Mouse (Mus musculus) mature B cell (primary cell): ENCODE measurements around the gene Creb5.

Experiments
- in situ Hi-C: fragments of 300-500 bp; cut with MboI; formaldehyde crosslinking; loops from 2 replicates; pipeline ENCODE4 v1.14.3; 2019

Creb5 gene

GRCm38 (mm10) chr6:53287038-53287561 is at the start of gene Creb5:
Gene Creb5 (plus strand): TSS chr6:53287270.
- in situ Hi-C loops = no loop called here

- in situ Hi-C loops = no loop called here
These were observed 27.2 kb upstream of the Creb5 start for GRCm38 (mm10) chr6:53259841-53260240.

DNA sequence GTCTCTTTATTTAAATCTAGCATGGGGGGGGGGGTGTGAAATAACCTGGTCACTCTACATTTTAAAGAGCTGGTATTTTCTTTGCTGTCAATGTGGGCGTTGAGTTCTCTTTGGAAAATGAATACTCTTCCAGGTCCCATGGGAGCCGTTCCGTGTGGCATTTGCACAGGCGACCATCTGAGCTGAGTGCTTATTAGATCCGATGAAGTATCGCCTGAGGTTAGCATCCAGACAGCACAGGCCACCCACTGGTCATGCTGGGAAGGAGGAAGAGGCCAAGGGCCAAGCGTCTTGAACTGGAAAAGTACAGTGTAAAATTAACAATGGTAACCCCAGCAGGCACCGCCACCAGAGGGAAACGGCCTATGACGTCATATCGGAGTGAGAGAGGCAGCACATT is 24.7 kb upstream of the Creb5 start:
- in situ Hi-C loops = no loop called here

GRCm38 (mm10) chr6:53267036-53267435 is 20.0 kb upstream of the Creb5 start:
- in situ Hi-C loops = no loop called here

DNA sequence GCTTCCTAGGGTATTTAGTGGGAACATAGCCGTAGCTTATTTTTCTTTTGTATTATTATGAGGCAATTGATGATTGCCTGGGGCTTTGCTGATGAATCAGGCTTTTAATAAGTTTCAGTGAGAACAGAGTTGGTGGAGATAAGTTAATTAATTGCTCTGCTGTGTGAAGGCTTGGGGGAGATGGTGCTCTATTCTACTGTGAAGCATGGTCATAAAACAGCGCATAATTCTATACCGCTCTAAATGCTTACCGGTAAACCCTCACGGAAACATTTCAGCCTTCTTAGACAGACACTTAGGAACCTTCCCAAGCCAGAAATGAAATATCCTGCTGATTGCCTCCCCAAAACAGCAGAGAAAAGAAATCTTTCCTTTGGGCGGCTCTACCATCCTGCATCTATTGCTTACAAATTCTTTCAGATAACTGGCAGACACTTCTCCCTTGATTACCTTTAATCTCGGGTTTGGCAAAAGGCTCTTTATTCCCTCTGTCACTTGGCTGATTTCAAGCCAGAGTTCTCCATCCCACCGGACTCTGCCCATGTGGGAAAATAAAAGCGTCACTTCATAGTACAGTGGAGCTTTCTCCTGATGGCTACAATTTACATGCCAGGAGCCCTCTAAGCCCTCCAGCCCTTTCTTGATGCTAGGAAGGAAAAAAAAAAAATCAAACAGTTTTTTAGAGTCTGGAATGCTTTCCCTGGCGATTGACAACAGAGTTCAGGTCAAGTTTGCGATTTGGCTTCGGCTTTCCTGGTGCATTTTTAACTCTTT is 19.2 kb upstream of the Creb5 start:
- in situ Hi-C loops = no loop called here

DNA sequence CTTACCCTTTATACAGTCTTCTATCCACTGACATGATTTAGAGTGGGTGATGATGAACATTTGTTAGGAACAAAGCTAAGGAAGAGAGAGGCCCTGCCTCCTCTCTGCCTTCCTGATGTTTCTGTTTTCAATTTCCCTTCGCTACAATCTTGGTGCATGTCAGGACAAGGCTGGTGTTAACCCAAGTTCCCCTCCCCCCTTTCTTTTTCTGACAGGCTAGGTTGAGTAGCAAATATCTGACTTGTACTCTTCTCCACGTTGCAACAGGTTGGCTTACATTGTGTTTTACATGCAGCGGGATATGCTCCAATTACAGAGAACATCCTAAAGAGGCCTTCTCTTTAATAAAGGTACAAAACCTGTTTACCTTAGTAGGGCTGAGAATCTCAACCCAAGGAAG is 15.9 kb upstream of the Creb5 start:
- in situ Hi-C loops = no loop called here

- in situ Hi-C loops = no loop called here
These were observed 15.4 kb upstream of the Creb5 start for GRCm38 (mm10) chr6:53271636-53272035.

DNA sequence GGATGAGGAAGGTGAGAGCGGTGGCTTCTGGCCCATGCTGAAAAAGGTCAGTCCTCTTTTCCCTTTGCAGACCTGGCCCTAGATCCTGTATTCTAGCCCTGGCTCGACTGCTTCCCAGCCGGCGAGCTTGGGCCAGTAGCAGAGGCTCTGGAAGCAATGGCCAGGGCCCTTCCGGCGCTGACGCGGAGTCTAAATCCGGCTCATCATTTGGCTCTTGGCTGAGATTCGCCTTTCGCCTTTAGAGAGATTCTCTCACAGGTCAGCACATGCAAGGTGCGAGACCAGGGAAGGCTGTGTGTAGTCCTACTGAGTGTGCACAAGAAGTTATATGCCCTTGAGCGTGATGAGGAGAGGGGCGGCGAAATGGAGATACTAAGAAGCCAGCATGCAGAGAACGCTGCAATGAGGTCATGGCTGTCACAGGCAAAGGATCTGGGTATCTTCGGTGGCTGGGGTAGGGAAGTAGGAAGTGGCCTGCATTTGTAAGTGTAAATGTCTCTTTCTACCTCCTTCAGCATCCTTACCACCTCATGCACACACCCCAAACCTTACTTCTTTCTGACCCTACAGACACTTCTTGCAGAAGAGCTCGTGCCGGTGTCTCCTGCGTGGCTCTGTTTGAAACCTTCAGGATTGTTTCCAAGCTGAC is 557 bp upstream of the Creb5 start:
- in situ Hi-C loops = no loop called here

- in situ Hi-C loops = no loop called here
These were observed 702 bp downstream of the Creb5 start for GRCm38 (mm10) chr6:53287562-53288381.

- in situ Hi-C loops = no loop called here
These were observed 1.8 kb downstream of the Creb5 start for GRCm38 (mm10) chr6:53288584-53289558.

- in situ Hi-C loops = no loop called here
These were observed 2.6 kb downstream of the Creb5 start for GRCm38 (mm10) chr6:53289659-53290058.

DNA sequence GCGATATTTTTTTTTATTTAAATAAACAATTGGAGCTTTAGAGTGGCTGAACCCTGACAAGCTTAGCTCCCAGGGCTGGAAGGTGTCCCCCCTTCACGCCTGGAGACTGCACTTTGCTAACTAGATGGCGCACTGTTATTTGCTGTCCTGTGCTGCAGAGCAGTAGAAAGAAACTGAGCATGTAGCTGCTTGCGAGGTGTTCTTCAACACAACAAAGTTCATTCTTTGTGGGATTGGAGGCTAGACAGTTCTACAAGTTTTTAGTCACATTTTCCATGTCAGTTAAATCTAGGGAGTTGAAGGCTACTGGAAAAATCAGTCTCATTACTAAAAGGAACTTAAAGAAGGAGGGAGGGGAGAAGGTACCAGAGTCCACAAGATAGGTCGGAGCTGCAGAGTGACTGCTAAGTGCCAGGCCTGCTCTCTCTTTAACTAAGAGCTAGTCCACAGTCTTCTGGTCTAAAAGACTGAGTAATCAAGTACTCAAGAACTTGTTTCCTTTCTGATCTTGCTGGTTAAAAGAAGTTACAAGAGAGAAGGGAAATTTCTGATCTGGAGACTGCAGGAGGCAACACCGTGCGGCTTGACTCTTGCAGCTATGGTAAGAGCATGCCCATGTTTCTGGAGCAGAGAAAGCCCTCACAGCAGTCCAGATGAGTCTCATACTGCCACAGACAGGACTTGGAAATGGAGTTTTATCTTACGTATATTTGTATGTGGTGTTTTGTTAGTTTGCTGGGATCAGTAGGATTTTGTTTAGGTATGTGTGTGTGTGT is 3.3 kb downstream of the Creb5 start:
- in situ Hi-C loops = no loop called here

- in situ Hi-C loops = no loop called here
These were observed 5.9 kb downstream of the Creb5 start for GRCm38 (mm10) chr6:53292931-53293330.

- in situ Hi-C loops = no loop called here
These were observed 10.8 kb downstream of the Creb5 start for GRCm38 (mm10) chr6:53297851-53298250.

DNA sequence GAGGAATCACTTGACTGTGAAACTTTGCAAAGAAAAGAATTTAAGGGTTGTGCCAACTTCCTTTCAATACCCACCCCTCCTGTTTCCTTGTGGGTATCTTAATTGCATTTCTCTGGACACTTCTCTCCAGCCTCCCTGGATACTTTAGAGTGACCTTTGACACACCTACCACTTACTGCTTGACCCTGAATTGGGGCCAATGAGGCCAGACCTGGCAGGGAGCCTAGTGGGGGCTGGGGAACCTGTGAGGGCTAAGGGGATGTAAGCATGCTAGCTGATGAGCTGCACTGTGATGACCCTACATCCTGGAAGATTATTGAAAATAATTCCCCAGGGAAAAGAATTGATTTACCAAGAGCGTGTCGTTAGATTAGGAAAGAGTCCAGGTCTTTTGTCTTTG is 17.1 kb downstream of the Creb5 start:
- in situ Hi-C loops = no loop called here

DNA sequence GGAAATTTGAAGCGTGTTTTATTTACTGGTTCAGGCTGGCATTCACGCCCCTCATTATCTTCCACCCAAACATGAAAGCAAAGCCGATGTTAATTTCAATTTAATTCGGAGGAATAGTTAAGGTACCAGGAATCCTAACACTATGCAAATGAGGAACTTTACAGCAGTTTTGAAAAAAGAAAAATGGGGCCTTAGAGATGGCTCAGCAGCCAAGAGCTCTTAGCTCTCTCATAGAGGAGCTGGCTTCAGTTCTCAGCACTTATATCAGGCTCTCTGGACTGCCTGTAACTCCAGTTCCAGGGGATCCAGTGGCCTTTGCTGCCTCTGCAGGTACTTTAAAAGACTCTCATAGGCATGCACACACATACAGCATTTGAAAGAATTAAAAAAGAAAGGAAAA is 19.1 kb downstream of the Creb5 start:
- in situ Hi-C loops = no loop called here

DNA sequence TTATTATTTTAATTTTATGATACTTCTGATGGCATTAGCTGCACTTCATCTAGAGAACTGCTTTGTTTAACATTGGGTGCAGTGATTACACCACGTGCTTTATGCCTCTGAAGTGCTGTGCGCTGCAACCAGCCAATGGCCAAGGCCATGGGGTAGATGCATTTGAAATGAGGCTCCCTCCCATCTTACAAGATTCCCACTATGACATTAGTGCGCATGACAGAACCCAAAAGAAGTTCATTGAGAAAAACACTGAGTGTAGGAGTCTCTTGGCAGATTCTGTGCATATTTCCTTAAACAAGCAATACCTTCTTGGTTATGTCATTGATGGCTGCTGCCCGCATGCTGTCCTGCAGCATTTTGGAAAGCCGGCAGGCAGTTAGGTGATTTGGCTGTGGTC is 19.6 kb downstream of the Creb5 start:
- in situ Hi-C loops = no loop called here

DNA sequence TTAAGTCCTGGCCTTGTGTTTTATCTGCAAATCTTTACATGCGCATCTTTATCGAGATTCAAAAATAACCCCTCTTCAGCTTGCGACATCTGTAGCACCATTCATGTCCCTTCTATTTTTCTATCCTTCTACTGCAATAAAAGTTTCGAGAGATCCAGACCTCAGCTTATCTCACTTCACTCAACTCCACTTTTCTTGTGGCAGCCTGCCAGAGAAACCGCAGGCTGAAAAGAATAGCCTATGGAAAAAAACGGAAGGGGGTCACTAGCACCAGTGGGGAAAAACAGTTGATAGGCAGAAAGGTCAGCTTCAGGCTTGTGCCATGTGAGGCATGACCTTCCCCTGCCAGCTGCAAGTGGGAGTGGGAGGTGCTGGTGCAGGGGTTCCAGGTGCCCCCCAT is 21.6 kb downstream of the Creb5 start:
- in situ Hi-C loops = no loop called here

DNA sequence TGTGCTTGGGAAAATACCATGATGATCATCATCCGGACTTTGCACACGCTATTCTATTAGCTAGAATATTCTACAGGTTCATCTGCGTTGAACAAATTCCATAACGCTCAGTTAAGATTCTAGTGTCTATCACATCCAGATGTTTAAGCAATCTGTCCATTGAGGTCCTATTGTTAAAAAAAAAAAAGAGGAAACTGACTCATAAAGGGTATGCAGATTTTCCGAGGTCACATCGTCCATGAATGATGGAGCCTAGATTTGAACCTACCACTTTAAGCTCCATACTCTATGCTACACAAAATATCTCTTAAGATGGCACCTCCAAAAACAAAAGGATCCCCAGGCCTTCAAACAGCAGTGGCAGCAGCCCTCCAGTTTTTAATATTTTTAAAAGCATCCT is 26.5 kb downstream of the Creb5 start:
- in situ Hi-C loops = no loop called here

DNA sequence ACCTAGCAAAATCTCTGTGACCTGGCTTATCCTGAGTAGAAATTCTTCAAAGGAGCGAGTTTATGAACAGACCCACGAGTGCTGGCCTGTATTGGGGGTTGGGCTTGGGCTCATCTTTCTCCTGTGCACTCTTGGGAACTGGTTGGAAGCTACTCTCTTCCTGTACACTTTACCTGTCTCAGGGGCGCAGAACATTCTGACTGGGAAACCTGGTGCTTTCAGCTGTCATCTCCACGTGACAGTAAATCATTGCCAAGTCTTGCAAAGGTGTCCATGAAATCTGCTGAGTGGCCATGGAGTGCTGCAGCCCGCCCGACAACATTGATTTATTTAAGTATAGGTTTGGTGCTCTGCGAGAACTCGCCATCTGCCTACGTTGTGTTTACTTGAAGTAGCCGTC is 27.1 kb downstream of the Creb5 start:
- in situ Hi-C loops = no loop called here
